Mouse (Mus musculus) liver, embryonic 12.5 days (tissue): ENCODE results near the gene Crlf1. TPM values are rescaled to one million over a fixed set of nuclear protein-coding genes. Genes with fewer than 3 reads are reported as not detected.

ENCODE experiments used
- ATAC-seq: fragments of 200-750 bp; cut with Nextera tagmentation; 2 replicates; pipeline ENCODE4 v1.8.0; 2017; ENCODE audit warnings: moderate number of reproducible peaks, mild to moderate bottlenecking, moderate library complexity
- H3K27ac ChIP-seq: fragments of 300-500 bp; sonication (generic); 2 replicates; pipeline ENCODE4 v1.5.1; 2016; ENCODE audit warnings: mild to moderate bottlenecking
- H3K27me3 ChIP-seq: fragments of 300-500 bp; sonication (generic); replicated peaks from 2 replicates; pipeline ENCODE4 v1.6.1; 2016; ENCODE audit warnings: mild to moderate bottlenecking, moderate library complexity
- H3K36me3 ChIP-seq: fragments of 300-500 bp; sonication (generic); 2 replicates; pipeline ENCODE4 v1.6.1; 2016; ENCODE audit warnings: mild to moderate bottlenecking, moderate library complexity
- H3K4me1 ChIP-seq: fragments of 300-500 bp; sonication (generic); 2 replicates; pipeline ENCODE4 v1.6.1; 2016
- H3K4me2 ChIP-seq: fragments of 300-500 bp; sonication (generic); 2 replicates; pipeline ENCODE4 v1.6.1; 2016; ENCODE audit warnings: mild to moderate bottlenecking, moderate library complexity
- H3K4me3 ChIP-seq: fragments of 300-500 bp; sonication (generic); 2 replicates; pipeline ENCODE4 v1.5.1; 2016; ENCODE audit warnings: mild to moderate bottlenecking, moderate library complexity
- H3K9ac ChIP-seq: fragments of 300-500 bp; sonication (generic); 2 replicates; pipeline ENCODE4 v1.6.1; 2016; ENCODE audit warnings: mild to moderate bottlenecking, moderate library complexity
- H3K9me3 ChIP-seq: fragments of 300-500 bp; sonication (generic); replicated peaks from 2 replicates; pipeline ENCODE4 v1.6.1; 2016; ENCODE audit warnings: mild to moderate bottlenecking, moderate library complexity
- WGBS: fragments of 180-500 bp; shearing (Covaris S2); methylation state at CpG from one replicate; pipeline ENCODE4 v1.1.7; 2016; ENCODE audit not compliant: insufficient replicate concordance; 5-methylcytosine and 5-hydroxymethylcytosine counted together
- polyA plus RNA-seq: library from polyadenylated mRNA; unstranded; fragments of >200 nt; fragmentation: Nextera tagmentation; extraction: Ambion mirVana; gene quantifications from 2 replicates; pipeline ENCODE4 v1.2.1, GENCODE M21; 2016

Crlf1 gene
- polyA plus RNA-seq, 1 experiment from 2014 or later: 4.0 TPM

- peak overlapping the region; percentile 84 for H3K4me2 ChIP-seq
- 66% methylated on average over 11 of the region's 11 CpGs for WGBS
- H3K36me3 ChIP-seq: peaks cover 66% of the 10 kb centered on the region
- no peaks in the 10 kb centered on the region for H3K27me3 ChIP-seq
- H3K9me3 ChIP-seq: no peaks in the 10 kb centered on the region
- H3K9ac ChIP-seq: peak overlapping the region; percentile 99
- H3K27ac ChIP-seq: peak overlapping the region; percentile 98
- peak overlapping the region; percentile 99; the same call in 1 of the 2 replicates for H3K4me3 ChIP-seq
- ATAC-seq: no peak
- H3K4me1 ChIP-seq: peaks cover 43% of the 10 kb centered on the region
Measured at GRCm38 (mm10) chr8:70512253-70512903, 19.4 kb downstream of the Crlf1 start.

- peaks cover 66% of the 10 kb centered on the region for H3K36me3 ChIP-seq
- no peak overlapping the region for H3K4me2 ChIP-seq
- no peak overlapping the region for H3K9ac ChIP-seq
- no peak for ATAC-seq
- no peaks in the 10 kb centered on the region for H3K27me3 ChIP-seq
- peaks cover 41% of the 10 kb centered on the region for H3K4me1 ChIP-seq
- H3K9me3 ChIP-seq: no peaks in the 10 kb centered on the region
- H3K27ac ChIP-seq: peak overlapping the region; percentile 98; the same call in 1 of the 2 replicates
- WGBS: 74% methylated on average over 2 of the region's 2 CpGs
- H3K4me3 ChIP-seq: no peak overlapping the region
Measured at GRCm38 (mm10) chr8:70513441-70513840, 20.5 kb downstream of the Crlf1 start.

GRCm38 (mm10) chr8:70517940-70518643, 25.1 kb downstream of the Crlf1 start:
- H3K27ac ChIP-seq: 0 out of 2 replicates have a peak overlapping the region, but pooled peaks have one; percentile 22
- H3K4me1 ChIP-seq: peaks cover 24% of the 10 kb centered on the region
- no peak overlapping the region for H3K4me2 ChIP-seq
- H3K27me3 ChIP-seq: no peaks in the 10 kb centered on the region
- H3K36me3 ChIP-seq: peaks cover 70% of the 10 kb centered on the region
- H3K9me3 ChIP-seq: no peaks in the 10 kb centered on the region
- H3K9ac ChIP-seq: no peak overlapping the region
- WGBS: 80% methylated on average over 10 of the region's 10 CpGs
- H3K4me3 ChIP-seq: no peak overlapping the region
- 0 out of 2 replicates have a peak, but pooled peaks have one; percentile 23 for ATAC-seq

- Histone ChIP-seq H3K27ac (no peak overlapping the region), H3K9ac (no peak overlapping the region), H3K36me3 (peaks cover 60% of the 10 kb centered on the region), H3K4me3 (no peak overlapping the region), H3K9me3 (no peaks in the 10 kb centered on the region), H3K27me3 (no peaks in the 10 kb centered on the region), H3K4me1 (peaks cover 31% of the 10 kb centered on the region), H3K4me2 (no peak overlapping the region)
- ATAC-seq: no peak
- 86% methylated on average over 6 of the region's 6 CpGs for WGBS
Measured at GRCm38 (mm10) chr8:70519043-70519442, 26.1 kb downstream of the Crlf1 start.

GRCm38 (mm10) chr8:70519606-70520005, 26.6 kb downstream of the Crlf1 start:
- H3K36me3 ChIP-seq: peaks cover 55% of the 10 kb centered on the region
- whole genome bisulfite sequencing: 40% methylated on average over 2 of the region's 2 CpGs
- no peak for ATAC-seq
- no peak overlapping the region for H3K4me2 ChIP-seq
- H3K9me3 ChIP-seq: no peaks in the 10 kb centered on the region
- H3K27me3 ChIP-seq: no peaks in the 10 kb centered on the region
- H3K4me1 ChIP-seq: peaks cover 31% of the 10 kb centered on the region
- peak overlapping the region; percentile 61 for H3K27ac ChIP-seq
- H3K4me3 ChIP-seq: no peak overlapping the region
- H3K9ac ChIP-seq: no peak overlapping the region

- H3K27me3 ChIP-seq: no peaks in the 10 kb centered on the region
- peak overlapping the region; percentile 74 for H3K4me3 ChIP-seq
- WGBS: under 1% methylated on average over 51 of the region's 51 CpGs
- ATAC-seq: peak; percentile 82
- peaks cover 28% of the 10 kb centered on the region for H3K36me3 ChIP-seq
- peaks cover 39% of the 10 kb centered on the region for H3K4me1 ChIP-seq
- peak overlapping the region; percentile 76 for H3K4me2 ChIP-seq
- H3K9ac ChIP-seq: peak overlapping the region; percentile 81
- peak overlapping the region; percentile 88 for H3K27ac ChIP-seq
- H3K9me3 ChIP-seq: no peaks in the 10 kb centered on the region
Measured at GRCm38 (mm10) chr8:70522592-70523403, 29.8 kb downstream of the Crlf1 start.

- Histone ChIP-seq H3K9ac (peak overlapping the region; percentile 96), H3K36me3 (peaks cover 27% of the 10 kb centered on the region), H3K4me2 (peak overlapping the region; percentile 75), H3K4me1 (peaks cover 49% of the 10 kb centered on the region), H3K9me3 (no peaks in the 10 kb centered on the region), H3K27me3 (no peaks in the 10 kb centered on the region), H3K4me3 (peak overlapping the region; percentile 86), H3K27ac (peak overlapping the region; percentile 94)
- WGBS: 3% methylated on average over 8 of the region's 8 CpGs
- peak; percentile 54 for ATAC-seq
Measured at GRCm38 (mm10) chr8:70527111-70527511, 34.2 kb downstream of the Crlf1 start.

- ATAC-seq: peak; percentile 83
- WGBS: 1% methylated on average over 46 of the region's 61 CpGs
- peaks cover 45% of the 10 kb centered on the region for H3K4me1 ChIP-seq
Measured at GRCm38 (mm10) chr8:70527512-70528181, 34.7 kb downstream of the Crlf1 start, which contains the start of the genes Fkbp8 and Kxd1. Gene Fkbp8, plus strand, starts transcription at chr8:70527724. Gene Kxd1, minus strand, starts transcription at chr8:70527956.

GRCm38 (mm10) chr8:70528182-70528797, 35.3 kb downstream of the Crlf1 start:
- Histone ChIP-seq H3K9ac (peak overlapping the region; percentile 96), H3K4me3 (peak overlapping the region; percentile 86), H3K36me3 (peaks cover 39% of the 10 kb centered on the region), H3K27me3 (no peaks in the 10 kb centered on the region), H3K4me2 (peak overlapping the region; percentile 75), H3K4me1 (peaks cover 44% of the 10 kb centered on the region), H3K27ac (peak overlapping the region; percentile 94), H3K9me3 (no peaks in the 10 kb centered on the region)
- WGBS: 12% methylated on average over 13 of the region's 13 CpGs
- ATAC-seq: no peak

More at GRCm38 (mm10) chr8:70527512-70528181, 34.7 kb downstream of the Crlf1 start, which contains the start of the genes Fkbp8 and Kxd1:
- H3K4me3 ChIP-seq: peak within 1 kb of the TSS; percentile 86
- peak within 1 kb of the TSS; percentile 94 for H3K27ac ChIP-seq
- peaks cover 32% of the 10 kb centered on the region for H3K36me3 ChIP-seq
- H3K9ac ChIP-seq: peak within 1 kb of the TSS; percentile 96
- H3K27me3 ChIP-seq: no peaks in the 10 kb centered on the region
- no peaks in the 10 kb centered on the region for H3K9me3 ChIP-seq
- peak within 1 kb of the TSS; percentile 75 for H3K4me2 ChIP-seq

- ATAC-seq: no peak
- Histone ChIP-seq H3K4me2 (peak overlapping the region; percentile 75), H3K9ac (peak overlapping the region; percentile 96), H3K36me3 (peaks cover 49% of the 10 kb centered on the region), H3K27ac (peak overlapping the region; percentile 94), H3K4me3 (peak overlapping the region; percentile 34), H3K27me3 (no peaks in the 10 kb centered on the region), H3K9me3 (no peaks in the 10 kb centered on the region), H3K4me1 (peaks cover 37% of the 10 kb centered on the region)
- 30% methylated on average over 5 of the region's 5 CpGs for WGBS
Measured at GRCm38 (mm10) chr8:70529299-70529698, 36.3 kb downstream of the Crlf1 start.

- Histone ChIP-seq H3K9me3 (no peaks in the 10 kb centered on the region), H3K4me2 (peak overlapping the region; percentile 75), H3K36me3 (peaks cover 54% of the 10 kb centered on the region), H3K9ac (peak overlapping the region; percentile 96), H3K27ac (peak overlapping the region; percentile 94), H3K4me1 (peaks cover 37% of the 10 kb centered on the region), H3K4me3 (peak overlapping the region; percentile 34), H3K27me3 (no peaks in the 10 kb centered on the region)
- ATAC-seq: no peak
- WGBS: 67% methylated on average over 3 of the region's 3 CpGs
Measured at GRCm38 (mm10) chr8:70529741-70530161, 36.8 kb downstream of the Crlf1 start.
